Mouse (Mus musculus) left cerebral cortex, adult 8-10 months (tissue): ENCODE results near the gene Dlgap4. TPM values are rescaled to one million over a fixed set of nuclear protein-coding genes. Genes with fewer than 3 reads are reported as not detected.
A peak's percentile ranks its signal among the peaks of the same experiment; 100 is the strongest.
"Not testable (repeated sequence)": the region's sequence is repeated elsewhere in the genome, so short reads cannot be mapped to it uniquely, and the experiment has no call there.

Experiments used
- DNase-seq, 2 experiments: peaks; one replicate each; pipeline ENCODE4 v3.0.0; 2022; ENCODE audit warnings: low spot score in 2 of 2
- total RNA-seq, 4 experiments: library from RNA; stranded (reverse); gene quantifications; 2 replicates each; pipeline ENCODE4 v1.2.4; 2022

Gene Dlgap4
- total RNA-seq, 4 experiments from 2014 or later = 201 to 218 (median 204) TPM

DNA sequence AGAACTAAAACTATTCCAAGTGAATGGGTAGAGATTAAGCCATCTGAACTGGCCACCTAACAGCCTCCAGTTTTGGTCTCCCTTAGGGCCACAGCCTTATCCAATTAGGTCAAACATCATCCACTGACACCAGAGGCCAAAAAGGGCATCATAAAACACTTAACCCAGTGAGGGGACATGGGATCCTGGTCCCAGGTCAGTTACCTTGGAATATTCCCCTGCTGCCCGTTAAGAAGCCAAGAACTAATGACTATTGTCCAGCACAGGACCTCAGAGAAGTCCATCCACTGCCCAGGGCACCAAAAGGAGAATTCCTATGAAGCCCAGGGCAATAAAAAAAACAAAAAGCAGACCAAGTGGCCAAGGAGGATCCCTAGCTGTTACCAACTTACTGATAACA, 175.3 kb downstream of the Dlgap4 start:
- no peak for DNase-seq

GRCm38 (mm10) chr2:156798516-156798915, 185.0 kb downstream of the Dlgap4 start:
- DNase-seq = no peak

GRCm38 (mm10) chr2:156801045-156801444, 187.5 kb downstream of the Dlgap4 start:
- no peak for DNase-seq

DNA sequence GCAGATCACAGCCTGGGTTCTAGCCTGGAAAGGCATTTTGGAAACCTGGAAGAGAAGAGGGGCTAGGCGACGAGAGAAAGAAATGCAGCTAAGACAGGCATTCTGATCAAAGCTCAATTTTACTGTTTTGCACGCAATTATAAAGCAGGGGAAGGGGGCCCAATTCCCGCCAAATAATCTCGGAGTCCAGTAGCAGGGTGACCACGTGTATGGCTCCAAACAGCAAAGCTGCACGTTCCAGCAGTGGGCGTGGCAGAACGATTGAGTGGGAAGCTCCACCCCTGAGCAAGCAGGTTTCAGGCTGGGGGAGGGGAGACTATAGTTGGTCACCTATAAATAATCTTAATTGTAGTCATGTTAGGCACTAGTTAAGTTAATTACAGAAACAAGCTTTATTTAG, 188.6 kb downstream of the Dlgap4 start:
- DNase-seq = not testable (repeated sequence)

DNA sequence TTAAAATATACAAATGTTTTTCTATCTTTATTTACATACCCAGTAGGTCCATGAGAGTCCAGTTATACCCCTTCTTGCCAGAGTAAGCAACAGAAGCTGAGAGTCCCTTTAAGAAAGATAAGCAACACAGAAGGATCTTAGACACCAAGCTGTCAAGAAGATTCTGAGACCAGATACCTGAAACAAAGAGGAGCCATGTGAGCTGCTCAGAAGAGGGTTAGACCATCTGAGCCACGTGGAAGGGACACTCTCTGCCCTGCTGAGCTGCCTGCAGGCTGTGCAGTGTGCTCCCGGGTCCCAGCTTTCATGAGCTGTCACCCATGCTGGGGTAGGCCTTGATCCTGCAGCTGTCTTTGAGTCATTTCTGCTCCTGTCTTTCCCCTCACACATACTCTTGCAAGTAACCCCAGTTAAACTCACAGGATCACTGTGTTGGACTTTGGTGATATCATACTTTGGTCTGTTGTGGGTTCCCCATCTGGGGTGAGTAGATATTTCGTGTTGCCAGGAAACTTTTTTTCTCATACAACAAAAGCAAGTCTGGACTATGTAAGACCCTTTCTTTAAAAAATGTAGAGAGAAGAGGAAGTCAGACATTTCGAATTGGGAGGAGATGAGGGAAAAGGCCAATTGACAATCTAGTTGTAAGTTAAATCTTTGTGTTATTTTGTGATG, 190.3 kb downstream of the Dlgap4 start:
- no peak for DNase-seq

DNA sequence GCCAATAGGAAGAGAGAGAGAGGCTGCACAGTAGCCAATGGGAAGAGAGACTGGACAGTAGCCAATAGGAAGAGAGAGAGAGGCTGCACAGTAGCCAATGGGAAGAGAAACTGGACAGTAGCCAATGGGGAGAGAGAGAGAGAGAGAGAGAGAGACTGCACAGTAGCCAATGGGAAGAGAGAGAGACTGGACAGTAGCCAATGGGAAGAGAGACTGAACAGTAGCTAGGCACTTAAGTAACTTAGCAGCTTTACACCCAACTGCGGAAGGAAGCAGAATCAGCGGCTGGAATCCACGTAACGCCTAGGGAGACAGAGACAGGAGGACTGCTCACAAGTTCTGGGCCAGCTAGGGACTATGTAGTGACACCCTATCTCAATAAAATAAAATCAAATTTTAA, 191.1 kb downstream of the Dlgap4 start:
- no peak for DNase-seq

- DNase-seq = no peak
Measured at GRCm38 (mm10) chr2:156806886-156807285, 193.4 kb downstream of the Dlgap4 start.

- DNase-seq = peak; percentile 19 to 62
Measured at GRCm38 (mm10) chr2:156809579-156809978, 196.1 kb downstream of the Dlgap4 start.

DNA sequence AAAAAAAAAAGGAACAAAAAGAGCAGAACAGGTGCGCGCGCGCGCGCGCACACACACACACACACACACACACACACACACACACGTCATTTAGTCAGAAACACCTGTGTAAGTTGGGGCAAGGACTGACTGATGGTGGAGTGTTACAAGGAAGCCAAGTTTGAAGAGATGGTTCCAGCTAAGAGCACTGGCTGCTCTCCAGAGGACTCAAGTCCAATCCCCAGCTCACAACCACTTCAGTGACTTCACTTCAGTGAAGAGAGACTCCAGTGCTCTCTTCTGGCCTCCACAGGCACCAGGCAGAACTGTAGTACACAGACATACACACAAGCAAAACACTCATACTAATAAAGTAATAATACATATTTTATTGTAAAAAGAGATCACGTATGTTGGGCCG, 197.2 kb downstream of the Dlgap4 start:
- DNase-seq = no peak

- no peak for DNase-seq
Measured at GRCm38 (mm10) chr2:156811556-156811955, 198.1 kb downstream of the Dlgap4 start.

Other genes starting within 250 kb of the Dlgap4 start
- 100 to 1,000 TPM; 359 to 405 (median 385) TPM for gene Epb41l1, start 192.8 kb upstream of the Dlgap4 start, total RNA-seq
- gene Aar2, start 66.1 kb upstream of the Dlgap4 start, total RNA-seq = 10 to 100 TPM; 34.8 to 36.6 (median 35.9) TPM
- 10 to 100 TPM; 13.8 to 20.5 (median 16.5) TPM for gene Myl9, start 161.7 kb downstream of the Dlgap4 start, total RNA-seq
- 1 to 10 TPM in 2 of 4 experiments, under 1 TPM in 2; 0.55 to 1.1 (median 0.84) TPM for gene Tgif2, start 226.3 kb downstream of the Dlgap4 start, total RNA-seq
- gene 4930518I15Rik, start 244.2 kb downstream of the Dlgap4 start, total RNA-seq = 1 to 10 TPM; 2.4 to 3.6 (median 2.8) TPM
- 10 to 100 TPM; 75.3 to 83.0 (median 79.6) TPM for gene Rab5if, start 249.4 kb downstream of the Dlgap4 start, total RNA-seq